Mouse (Mus musculus) G1E (cell line): ENCODE data around the gene Pdcd7.

Experiments used
- CTCF ChIP-seq: IDR thresholded peaks from 2 replicates; pipeline ENCODE4 v1.5.1; 2012; ENCODE audit warnings: low read depth, low read length, inconsistent platforms, mixed read lengths
- GATA2 ChIP-seq: IDR thresholded peaks from 2 replicates; pipeline ENCODE4 v1.6.1; 2012; ENCODE audit warnings: low read depth, low read length, inconsistent platforms, borderline replicate concordance
- POLR2AphosphoS5 ChIP-seq: IDR thresholded peaks from 2 replicates; pipeline ENCODE4 v1.6.1; 2012; ENCODE audit warnings: low read depth, low read length, inconsistent platforms; ENCODE audit not compliant: insufficient replicate concordance

DNA sequence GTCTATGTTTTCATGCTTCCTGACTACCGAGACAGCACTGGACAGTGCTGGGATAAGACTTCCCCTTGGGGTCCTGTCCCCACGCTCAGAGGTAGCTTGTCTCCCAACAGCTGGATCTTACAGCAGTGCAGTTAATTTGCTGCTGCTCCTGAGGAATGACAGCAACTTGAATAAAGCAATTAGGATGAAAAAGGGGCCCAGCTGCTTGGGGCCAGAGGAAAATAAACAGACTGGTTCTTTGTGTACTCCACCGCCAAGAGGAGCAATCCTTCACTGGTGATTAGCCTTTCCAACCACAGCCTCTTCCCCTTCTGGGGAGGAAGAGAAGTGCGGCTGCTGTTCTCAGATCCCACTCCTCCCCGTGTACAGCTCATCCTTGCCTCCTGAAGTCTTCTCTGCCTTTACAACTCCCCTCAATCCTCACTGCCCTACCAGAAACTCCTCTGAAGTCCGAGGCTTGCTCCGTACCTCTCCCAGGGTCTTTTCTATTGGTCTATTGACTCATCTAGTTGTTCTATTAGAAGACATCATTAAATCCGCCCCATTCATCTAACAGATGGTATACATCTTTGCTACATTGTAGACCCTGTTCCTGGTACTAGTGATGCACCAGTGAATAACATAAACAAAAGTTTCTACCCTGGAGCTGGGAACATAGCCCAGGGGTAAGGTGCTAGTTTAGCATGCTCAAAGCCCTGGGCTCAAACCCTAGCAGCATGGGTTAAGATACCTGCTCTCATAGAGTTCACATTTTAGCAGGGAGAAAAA is 40.7 kb downstream of the Pdcd7 start:
- TF ChIP-seq CTCF (no peak), GATA2 (no peak), POLR2AphosphoS5 (no peak)
